Mouse (Mus musculus) neural tube, embryonic 11.5 days (tissue): Measurements from ENCODE around the gene Stk4. TPM values are rescaled to one million over a fixed set of nuclear protein-coding genes. Genes with fewer than 3 reads are reported as not detected.

Experiments used
- ATAC-seq: fragments of 200-750 bp; cut with Nextera tagmentation; 2 replicates; pipeline ENCODE4 v1.8.0; 2017; ENCODE audit warnings: moderate number of reproducible peaks, mild to moderate bottlenecking, moderate TSS enrichment, moderate library complexity; ENCODE audit not compliant: insufficient read depth, low FRiP score, low TSS enrichment
- DNase-seq: peaks from one replicate; pipeline ENCODE4 v3.0.0-alpha.2; 2015; ENCODE audit warnings: low spot score
- H3K27ac ChIP-seq: fragments of 300-500 bp; sonication (generic); 2 replicates; pipeline ENCODE4 v1.5.1; 2014; ENCODE audit warnings: low read depth, mild to moderate bottlenecking, low read length
- H3K27me3 ChIP-seq: fragments of 300-500 bp; sonication (generic); 2 replicates; pipeline ENCODE4 v1.6.1; 2014; ENCODE audit warnings: mild to moderate bottlenecking, low read length, mixed read lengths; ENCODE audit not compliant: control insufficient read depth, insufficient read depth
- H3K36me3 ChIP-seq: fragments of 300-500 bp; sonication (generic); 2 replicates; pipeline ENCODE4 v1.6.1; 2014; ENCODE audit warnings: mild to moderate bottlenecking, low read length, moderate library complexity, mixed read lengths; ENCODE audit not compliant: control insufficient read depth, insufficient read depth
- H3K4me1 ChIP-seq: fragments of 300-500 bp; sonication (generic); 2 replicates; pipeline ENCODE4 v1.6.1; 2014; ENCODE audit warnings: low read length, mixed read lengths; ENCODE audit not compliant: control insufficient read depth, insufficient read depth
- H3K4me2 ChIP-seq: fragments of 300-500 bp; sonication (generic); 2 replicates; pipeline ENCODE4 v1.6.1; 2014; ENCODE audit warnings: low read depth, mild to moderate bottlenecking, moderate library complexity
- H3K4me3 ChIP-seq: fragments of 300-500 bp; sonication (generic); 2 replicates; pipeline ENCODE4 v1.5.1; 2014; ENCODE audit warnings: low read depth, low read length
- H3K9ac ChIP-seq: fragments of 300-500 bp; sonication (generic); 2 replicates; pipeline ENCODE4 v1.6.1; 2014; ENCODE audit warnings: mild to moderate bottlenecking, low read length
- H3K9me3 ChIP-seq: fragments of 300-500 bp; sonication (generic); 2 replicates; pipeline ENCODE4 v1.6.1; 2016; ENCODE audit warnings: low read length; ENCODE audit not compliant: control insufficient read depth
- WGBS: fragments of 180-500 bp; shearing (Covaris S2); extraction: QIAGEN DNeasy Blood & Tissue Kit; methylation state at CpG from one replicate; pipeline ENCODE4 v1.1.7; 2014; 5-methylcytosine and 5-hydroxymethylcytosine counted together
- polyA plus RNA-seq: library from polyadenylated mRNA; unstranded; fragments of >200 nt; fragmentation: Nextera tagmentation; extraction: Ambion mirVana; gene quantifications from 2 replicates; pipeline ENCODE4 v1.2.1, GENCODE M21; 2014

Gene Stk4
- polyA plus RNA-seq, 1 experiment from 2014 or later, result 34.5 TPM

GRCm38 (mm10) chr2:164180124-164180523 is 110.0 kb downstream of the Stk4 start:
- 38% methylated on average over 3 of the region's 3 CpGs for WGBS
- H3K36me3 ChIP-seq, result no peaks in the 10 kb centered on the region
- no peaks in the 10 kb centered on the region for H3K9me3 ChIP-seq
- H3K4me1 ChIP-seq, result no peaks in the 10 kb centered on the region
- H3K9ac ChIP-seq, result no peak overlapping the region
- H3K27me3 ChIP-seq, result no peaks in the 10 kb centered on the region
- no peak for ATAC-seq
- H3K4me3 ChIP-seq, result no peak overlapping the region
- no peak overlapping the region for H3K4me2 ChIP-seq
- no peak for DNase-seq
- no peak overlapping the region for H3K27ac ChIP-seq

- Histone ChIP-seq H3K27me3 (no peaks in the 10 kb centered on the region), H3K4me3 (no peak overlapping the region), H3K9ac (no peak overlapping the region), H3K4me2 (no peak overlapping the region), H3K9me3 (no peaks in the 10 kb centered on the region), H3K4me1 (no peaks in the 10 kb centered on the region), H3K36me3 (no peaks in the 10 kb centered on the region), H3K27ac (no peak overlapping the region)
- 87% methylated on average over 4 of the region's 4 CpGs for WGBS
- DNase-seq (no peak), ATAC-seq (no peak)
Observed at GRCm38 (mm10) chr2:164180770-164181169, 110.6 kb downstream of the Stk4 start.

GRCm38 (mm10) chr2:164182692-164183255 is 112.7 kb downstream of the Stk4 start, which contains the start of gene Wfdc5:
Wfdc5 (minus strand) TSS chr2:164182742.
- 79% methylated on average over 7 of the region's 7 CpGs for WGBS
- Histone ChIP-seq H3K4me3 (no peak within 1 kb of the TSS), H3K9me3 (no peaks in the 10 kb centered on the region), H3K27me3 (no peaks in the 10 kb centered on the region), H3K27ac (no peak within 1 kb of the TSS), H3K4me2 (no peak within 1 kb of the TSS), H3K4me1 (no peaks in the 10 kb centered on the region), H3K9ac (no peak within 1 kb of the TSS), H3K36me3 (no peaks in the 10 kb centered on the region)
- no peak for ATAC-seq
- DNase-seq, result no peak

GRCm38 (mm10) chr2:164183340-164183739 is 113.2 kb downstream of the Stk4 start:
- Histone ChIP-seq H3K4me2 (no peak overlapping the region), H3K9me3 (no peaks in the 10 kb centered on the region), H3K36me3 (no peaks in the 10 kb centered on the region), H3K4me3 (no peak overlapping the region), H3K4me1 (no peaks in the 10 kb centered on the region), H3K27ac (no peak overlapping the region), H3K9ac (no peak overlapping the region), H3K27me3 (no peaks in the 10 kb centered on the region)
- no peak for DNase-seq
- WGBS, result 80% methylated on average over 9 of the region's 9 CpGs
- no peak for ATAC-seq

- ATAC-seq (no peak), DNase-seq (no peak)
- H3K9me3 ChIP-seq, result no peaks in the 10 kb centered on the region
- H3K9ac ChIP-seq, result no peak overlapping the region
- H3K4me3 ChIP-seq, result no peak overlapping the region
- H3K36me3 ChIP-seq, result no peaks in the 10 kb centered on the region
- H3K27me3 ChIP-seq, result no peaks in the 10 kb centered on the region
- 39% methylated on average over 9 of the region's 9 CpGs for WGBS
- no peak overlapping the region for H3K27ac ChIP-seq
- H3K4me1 ChIP-seq, result no peaks in the 10 kb centered on the region
- H3K4me2 ChIP-seq, result no peak overlapping the region
Observed at GRCm38 (mm10) chr2:164184145-164184719, 114.1 kb downstream of the Stk4 start.

- WGBS, result 31% methylated on average over 5 of the region's 5 CpGs
- H3K36me3 ChIP-seq, result no peaks in the 10 kb centered on the region
- H3K4me1 ChIP-seq, result no peaks in the 10 kb centered on the region
- ATAC-seq (no peak), DNase-seq (no peak)
- no peak overlapping the region for H3K27ac ChIP-seq
- H3K4me3 ChIP-seq, result no peak overlapping the region
- no peak overlapping the region for H3K4me2 ChIP-seq
- no peaks in the 10 kb centered on the region for H3K27me3 ChIP-seq
- no peaks in the 10 kb centered on the region for H3K9me3 ChIP-seq
- H3K9ac ChIP-seq, result no peak overlapping the region
Observed at GRCm38 (mm10) chr2:164188722-164189121, 118.6 kb downstream of the Stk4 start.

GRCm38 (mm10) chr2:164190576-164190975 is 120.5 kb downstream of the Stk4 start, which contains the start of gene Wfdc12:
Wfdc12 (minus strand) TSS chr2:164190608.
- no peaks in the 10 kb centered on the region for H3K36me3 ChIP-seq
- no peak within 1 kb of the TSS for H3K4me3 ChIP-seq
- ATAC-seq (no peak), DNase-seq (no peak)
- H3K4me2 ChIP-seq, result no peak within 1 kb of the TSS
- H3K9me3 ChIP-seq, result no peaks in the 10 kb centered on the region
- H3K9ac ChIP-seq, result no peak within 1 kb of the TSS
- no peak within 1 kb of the TSS for H3K27ac ChIP-seq
- no peaks in the 10 kb centered on the region for H3K4me1 ChIP-seq
- no peaks in the 10 kb centered on the region for H3K27me3 ChIP-seq
- WGBS, result 88% methylated on average over 6 of the region's 6 CpGs

GRCm38 (mm10) chr2:164192279-164192678 is 122.2 kb downstream of the Stk4 start:
- no peaks in the 10 kb centered on the region for H3K36me3 ChIP-seq
- H3K4me1 ChIP-seq, result no peaks in the 10 kb centered on the region
- H3K4me3 ChIP-seq, result no peak overlapping the region
- H3K27ac ChIP-seq, result no peak overlapping the region
- H3K27me3 ChIP-seq, result no peaks in the 10 kb centered on the region
- no peak overlapping the region for H3K4me2 ChIP-seq
- no peak for ATAC-seq
- no peak overlapping the region for H3K9ac ChIP-seq
- DNase-seq, result no peak
- H3K9me3 ChIP-seq, result no peaks in the 10 kb centered on the region

GRCm38 (mm10) chr2:164194959-164195630 is 125.0 kb downstream of the Stk4 start:
- Histone ChIP-seq H3K9ac (no peak overlapping the region), H3K4me1 (no peaks in the 10 kb centered on the region), H3K36me3 (no peaks in the 10 kb centered on the region), H3K27me3 (no peaks in the 10 kb centered on the region), H3K4me3 (no peak overlapping the region), H3K27ac (no peak overlapping the region), H3K4me2 (no peak overlapping the region), H3K9me3 (no peaks in the 10 kb centered on the region)
- no peak for ATAC-seq
- no peak for DNase-seq
- WGBS, result 82% methylated on average over 5 of the region's 5 CpGs
